Mouse (Mus musculus): ENCODE measurements around the gene Adgrg3. TPM values are rescaled to one million over a fixed set of nuclear protein-coding genes. Genes with fewer than 3 reads are reported as not detected.

Gene Adgrg3
- polyA plus RNA-seq, 1 experiment from 2014 or later: 0.95 TPM

GRCm38 (mm10) chr8:94983881-94984516 lies 33.5 kb upstream of the Adgrg3 start:
- no peaks in the 10 kb centered on the region for H3K27me3 ChIP-seq
- no peaks in the 10 kb centered on the region for H3K36me3 ChIP-seq
- H3K4me1 ChIP-seq (replicated peaks): peaks cover 67% of the 10 kb centered on the region
- H3K9me3 ChIP-seq: no peaks in the 10 kb centered on the region
- 5% methylated on average over 10 of the region's 10 CpGs for WGBS
- 0 out of 2 replicates have a peak overlapping the region, but pooled peaks have one; percentile 18 for H3K9ac ChIP-seq
- peak overlapping the region; percentile 38 for H3K4me2 ChIP-seq
- peak overlapping the region; percentile 73 for H3K27ac ChIP-seq (replicated peaks)
- H3K4me3 ChIP-seq: peak overlapping the region; percentile 2; the same call in 1 of the 2 replicates
- ATAC-seq (ENCODE audit: low FRiP score, low read depth): peak; percentile 81

DNA sequence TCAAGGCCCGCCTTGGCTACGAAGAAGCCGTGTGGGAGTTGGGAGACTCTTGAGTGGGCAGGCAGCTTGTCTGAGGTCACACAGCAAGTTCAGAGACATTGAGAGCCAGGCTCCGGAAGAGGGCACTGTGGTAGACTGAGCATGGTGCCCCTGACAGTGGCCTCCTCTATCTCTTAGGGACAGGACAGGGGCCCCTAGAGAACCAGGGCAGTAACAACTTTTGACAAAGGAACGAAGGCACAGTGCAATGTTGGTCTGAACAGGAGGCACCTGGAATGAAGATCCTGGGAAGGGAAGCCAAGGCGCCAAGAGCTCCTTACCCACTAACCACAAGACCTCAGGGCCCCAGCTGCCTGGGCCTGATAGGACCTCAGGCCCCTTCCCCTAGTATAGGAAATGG lies 32.5 kb upstream of the Adgrg3 start:
- no peak for ATAC-seq (ENCODE audit: low FRiP score, low read depth)
- WGBS: 82% methylated on average over 6 of the region's 6 CpGs
- peak overlapping the region; percentile 38 for H3K4me2 ChIP-seq
- no peaks in the 10 kb centered on the region for H3K9me3 ChIP-seq
- H3K27me3 ChIP-seq: no peaks in the 10 kb centered on the region
- no peak overlapping the region for H3K4me3 ChIP-seq
- H3K27ac ChIP-seq (replicated peaks): peak overlapping the region; percentile 73; the same call in 1 of the 2 replicates
- H3K4me1 ChIP-seq (replicated peaks): peaks cover 70% of the 10 kb centered on the region
- H3K9ac ChIP-seq: no peak overlapping the region
- H3K36me3 ChIP-seq: no peaks in the 10 kb centered on the region

GRCm38 (mm10) chr8:94986676-94987075 lies 30.8 kb upstream of the Adgrg3 start:
- Histone ChIP-seq H3K4me3 (no peak overlapping the region), H3K4me1 (replicated peaks) (peaks cover 74% of the 10 kb centered on the region), H3K36me3 (no peaks in the 10 kb centered on the region), H3K27me3 (no peaks in the 10 kb centered on the region), H3K4me2 (peak overlapping the region; percentile 38), H3K9ac (no peak overlapping the region), H3K27ac (replicated peaks) (peak overlapping the region; percentile 37; the same call in 1 of the 2 replicates), H3K9me3 (no peaks in the 10 kb centered on the region)
- WGBS: 25% methylated on average over 5 of the region's 5 CpGs
- peak; percentile 17; the same call in 1 of the 2 replicates for ATAC-seq (ENCODE audit: low FRiP score, low read depth)

DNA sequence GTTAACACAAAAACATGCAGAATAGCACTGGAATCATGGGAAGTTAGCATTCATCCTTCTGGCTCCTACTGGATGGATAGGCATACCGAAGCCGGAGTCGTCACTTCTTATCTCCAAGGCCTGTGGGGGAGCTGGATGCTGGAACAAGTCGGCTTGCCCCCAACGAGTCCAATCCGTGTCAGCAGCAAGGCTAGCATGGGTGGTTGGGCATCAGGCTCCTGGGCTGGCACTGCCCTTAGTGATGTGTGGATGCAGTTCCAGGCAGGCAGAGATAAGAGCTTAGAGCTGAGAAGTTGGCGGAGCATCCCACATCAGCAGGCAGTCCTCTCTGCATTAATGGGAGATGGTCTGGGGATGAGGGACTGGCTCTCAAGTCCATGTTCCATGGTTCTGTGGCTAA lies 29.9 kb upstream of the Adgrg3 start:
- H3K27me3 ChIP-seq: no peaks in the 10 kb centered on the region
- H3K4me3 ChIP-seq: no peak overlapping the region
- H3K9ac ChIP-seq: no peak overlapping the region
- no peak for ATAC-seq (ENCODE audit: low FRiP score, low read depth)
- WGBS: 71% methylated on average over 7 of the region's 7 CpGs
- peaks cover 76% of the 10 kb centered on the region for H3K4me1 ChIP-seq (replicated peaks)
- no peaks in the 10 kb centered on the region for H3K9me3 ChIP-seq
- no peaks in the 10 kb centered on the region for H3K36me3 ChIP-seq
- H3K27ac ChIP-seq (replicated peaks): no peak overlapping the region
- no peak overlapping the region for H3K4me2 ChIP-seq

DNA sequence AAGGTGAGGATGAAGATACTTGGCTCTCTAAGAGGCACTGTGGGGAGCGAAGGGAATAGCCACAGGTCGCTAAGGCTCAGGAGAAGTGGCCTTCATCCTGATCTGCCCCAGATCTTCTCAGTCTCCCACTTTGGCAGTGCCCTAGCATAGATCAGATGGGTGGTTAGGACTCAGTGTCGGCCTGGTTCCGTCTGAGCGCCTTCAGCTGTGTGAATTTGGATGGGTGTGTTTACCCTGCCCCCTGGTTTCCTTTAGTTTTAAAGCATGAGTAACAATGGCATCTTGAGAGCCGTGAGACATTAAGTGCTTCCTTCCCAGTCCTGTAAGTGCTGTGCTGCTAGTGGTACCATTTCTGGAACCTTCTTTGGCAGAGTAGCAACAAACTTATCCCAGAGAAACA lies 28.9 kb upstream of the Adgrg3 start:
- no peak for ATAC-seq (ENCODE audit: low FRiP score, low read depth)
- H3K27me3 ChIP-seq: no peaks in the 10 kb centered on the region
- H3K36me3 ChIP-seq: no peaks in the 10 kb centered on the region
- WGBS: 84% methylated on average over 6 of the region's 6 CpGs
- H3K9ac ChIP-seq: no peak overlapping the region
- H3K4me1 ChIP-seq (replicated peaks): peaks cover 76% of the 10 kb centered on the region
- no peak overlapping the region for H3K4me3 ChIP-seq
- no peak overlapping the region for H3K4me2 ChIP-seq
- no peak overlapping the region for H3K27ac ChIP-seq (replicated peaks)
- H3K9me3 ChIP-seq: no peaks in the 10 kb centered on the region

- WGBS: 81% methylated on average over 4 of the region's 4 CpGs
- Histone ChIP-seq H3K9ac (no peak overlapping the region), H3K4me3 (no peak overlapping the region), H3K4me2 (no peak overlapping the region), H3K4me1 (replicated peaks) (peaks cover 76% of the 10 kb centered on the region), H3K27me3 (no peaks in the 10 kb centered on the region), H3K9me3 (no peaks in the 10 kb centered on the region), H3K27ac (replicated peaks) (no peak overlapping the region), H3K36me3 (no peaks in the 10 kb centered on the region)
- ATAC-seq (ENCODE audit: low FRiP score, low read depth): no peak
Observed at GRCm38 (mm10) chr8:94989711-94990110, 27.8 kb upstream of the Adgrg3 start.

DNA sequence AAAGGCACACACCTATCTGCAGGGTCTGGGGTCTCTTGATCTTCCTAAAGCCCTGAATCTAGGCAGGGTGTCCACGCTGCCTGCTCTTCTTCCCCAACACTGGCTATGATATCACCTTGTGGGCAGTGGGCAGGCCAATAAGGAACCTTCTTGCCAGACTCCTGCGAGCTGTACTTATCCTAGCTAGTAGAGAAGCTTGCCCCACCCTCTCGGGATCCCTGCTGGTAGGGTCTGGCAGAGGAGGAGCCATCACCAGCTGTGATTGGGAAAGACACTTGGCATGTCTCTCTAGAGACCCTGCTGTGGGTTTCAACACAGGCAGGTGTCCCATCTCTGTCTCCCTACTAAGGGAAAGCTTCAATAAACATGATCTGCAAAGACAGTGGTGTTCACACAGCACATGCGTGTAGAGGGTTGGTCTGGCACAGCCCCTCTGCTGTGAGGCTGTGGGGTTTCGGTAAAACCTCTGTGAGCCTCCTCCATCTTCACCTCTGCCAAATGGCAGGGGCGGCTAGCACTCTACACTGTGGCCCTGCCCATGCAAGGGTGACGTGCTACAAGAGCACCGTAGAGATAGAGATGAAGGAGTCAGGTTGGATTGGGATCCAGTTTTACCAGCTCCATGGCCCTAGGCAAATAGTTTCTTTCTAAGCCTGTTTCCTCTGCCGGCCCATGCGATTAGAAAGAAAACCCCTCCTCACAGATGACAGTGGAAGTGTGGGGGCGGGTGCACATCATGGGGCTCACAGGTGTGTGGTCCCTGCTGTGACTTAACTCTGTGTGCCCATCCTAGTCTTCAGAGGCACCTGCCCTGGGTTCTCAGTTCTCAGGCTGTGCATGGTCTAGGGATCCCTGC lies 26.7 kb upstream of the Adgrg3 start:
- Histone ChIP-seq H3K4me3 (no peak overlapping the region), H3K4me1 (replicated peaks) (peaks cover 80% of the 10 kb centered on the region), H3K9me3 (no peaks in the 10 kb centered on the region), H3K27me3 (no peaks in the 10 kb centered on the region), H3K36me3 (no peaks in the 10 kb centered on the region), H3K27ac (replicated peaks) (peak overlapping the region; percentile 93), H3K9ac (no peak overlapping the region), H3K4me2 (no peak overlapping the region)
- WGBS: 69% methylated on average over 11 of the region's 11 CpGs
- ATAC-seq (ENCODE audit: low FRiP score, low read depth): no peak

GRCm38 (mm10) chr8:94991454-94991994 lies 26.0 kb upstream of the Adgrg3 start:
- Histone ChIP-seq H3K27me3 (no peaks in the 10 kb centered on the region), H3K27ac (replicated peaks) (peak overlapping the region; percentile 93), H3K9ac (no peak overlapping the region), H3K4me3 (no peak overlapping the region), H3K4me1 (replicated peaks) (peaks cover 81% of the 10 kb centered on the region), H3K4me2 (no peak overlapping the region), H3K9me3 (no peaks in the 10 kb centered on the region), H3K36me3 (no peaks in the 10 kb centered on the region)
- no peak for ATAC-seq (ENCODE audit: low FRiP score, low read depth)
- 73% methylated on average over 9 of the region's 9 CpGs for WGBS

- 61% methylated on average over 4 of the region's 4 CpGs for whole genome bisulfite sequencing
- H3K36me3 ChIP-seq: no peaks in the 10 kb centered on the region
- H3K27me3 ChIP-seq: no peaks in the 10 kb centered on the region
- no peak overlapping the region for H3K4me3 ChIP-seq
- H3K4me1 ChIP-seq (replicated peaks): peaks cover 81% of the 10 kb centered on the region
- H3K4me2 ChIP-seq: no peak overlapping the region
- no peaks in the 10 kb centered on the region for H3K9me3 ChIP-seq
- peak overlapping the region; percentile 93 for H3K27ac ChIP-seq (replicated peaks)
- no peak for ATAC-seq (ENCODE audit: low FRiP score, low read depth)
- H3K9ac ChIP-seq: no peak overlapping the region
Observed at GRCm38 (mm10) chr8:94992010-94992409, 25.5 kb upstream of the Adgrg3 start.

DNA sequence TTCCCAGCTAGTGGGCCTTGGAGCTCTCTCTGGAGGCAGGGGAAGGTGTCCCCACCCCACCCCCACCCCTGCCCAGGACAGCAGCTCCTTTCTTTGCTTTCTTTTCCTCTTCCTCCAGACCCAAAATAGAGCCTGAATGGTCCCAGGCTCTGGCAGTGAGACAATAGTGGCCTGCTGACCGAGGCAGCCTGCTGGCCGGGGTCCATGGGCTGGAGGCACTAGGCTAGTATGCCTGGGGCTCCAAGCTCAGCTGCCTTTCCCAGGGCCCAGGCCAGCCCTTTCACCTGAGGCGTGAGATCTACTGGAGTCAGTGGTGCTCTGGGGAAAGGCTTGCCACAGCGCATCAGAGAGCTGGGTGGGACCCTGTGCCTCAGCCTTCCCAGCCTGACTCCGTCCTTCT lies 25.0 kb upstream of the Adgrg3 start:
- ATAC-seq (ENCODE audit: low FRiP score, low read depth): peak; percentile 35
- Histone ChIP-seq H3K36me3 (no peaks in the 10 kb centered on the region), H3K4me3 (no peak overlapping the region), H3K9ac (no peak overlapping the region), H3K9me3 (no peaks in the 10 kb centered on the region), H3K4me2 (0 out of 2 replicates have a peak overlapping the region, but pooled peaks have one; percentile 66), H3K27ac (replicated peaks) (peak overlapping the region; percentile 93), H3K4me1 (replicated peaks) (peaks cover 81% of the 10 kb centered on the region), H3K27me3 (no peaks in the 10 kb centered on the region)
- 24% methylated on average over 5 of the region's 5 CpGs for WGBS

GRCm38 (mm10) chr8:94992996-94993724 lies 24.3 kb upstream of the Adgrg3 start:
- peak overlapping the region; percentile 66 for H3K4me2 ChIP-seq
- H3K4me3 ChIP-seq: no peak overlapping the region
- no peak overlapping the region for H3K9ac ChIP-seq
- peak overlapping the region; percentile 93 for H3K27ac ChIP-seq (replicated peaks)
- H3K9me3 ChIP-seq: no peaks in the 10 kb centered on the region
- ATAC-seq (ENCODE audit: low FRiP score, low read depth): no peak
- WGBS: 45% methylated on average over 9 of the region's 9 CpGs
- no peaks in the 10 kb centered on the region for H3K27me3 ChIP-seq
- H3K4me1 ChIP-seq (replicated peaks): peaks cover 82% of the 10 kb centered on the region
- H3K36me3 ChIP-seq: no peaks in the 10 kb centered on the region

Data from hindbrain, embryonic 15.5 days (tissue).